Mouse (Mus musculus) embryonic facial prominence, embryonic 15.5 days (tissue): ENCODE data around the gene Anks1. TPM values are rescaled to one million over a fixed set of nuclear protein-coding genes. Genes with fewer than 3 reads are reported as not detected.

Experiments
- ATAC-seq: fragments of 200-750 bp; cut with Nextera tagmentation; 2 replicates; pipeline ENCODE4 v1.8.0; 2017; ENCODE audit warnings: low read depth, moderate TSS enrichment; ENCODE audit not compliant: insufficient number of reproducible peaks, low FRiP score, low TSS enrichment
- H3K27ac ChIP-seq: fragments of 300-500 bp; sonication (generic); replicated peaks from 2 replicates; pipeline ENCODE4 v1.5.1; 2015; ENCODE audit warnings: mild to moderate bottlenecking, inconsistent platforms
- H3K27me3 ChIP-seq: fragments of 300-500 bp; sonication (generic); 2 replicates; pipeline ENCODE4 v1.6.1; 2015; ENCODE audit warnings: inconsistent platforms
- H3K36me3 ChIP-seq: fragments of 300-500 bp; sonication (generic); 2 replicates; pipeline ENCODE4 v1.6.1; 2015; ENCODE audit warnings: mild to moderate bottlenecking, inconsistent platforms
- H3K4me1 ChIP-seq: fragments of 300-500 bp; sonication (generic); 2 replicates; pipeline ENCODE4 v1.6.1; 2015; ENCODE audit warnings: inconsistent platforms
- H3K4me2 ChIP-seq: fragments of 300-500 bp; sonication (generic); replicated peaks from 2 replicates; pipeline ENCODE4 v1.6.1; 2015; ENCODE audit warnings: mild to moderate bottlenecking, inconsistent platforms
- H3K4me3 ChIP-seq: fragments of 300-500 bp; sonication (generic); replicated peaks from 2 replicates; pipeline ENCODE4 v1.5.1; 2015; ENCODE audit warnings: mild to moderate bottlenecking, inconsistent platforms
- H3K9ac ChIP-seq: fragments of 300-500 bp; sonication (generic); 2 replicates; pipeline ENCODE4 v1.6.1; 2015; ENCODE audit warnings: inconsistent platforms
- H3K9me3 ChIP-seq: fragments of 300-500 bp; sonication (generic); replicated peaks from 2 replicates; pipeline ENCODE4 v1.6.1; 2016; ENCODE audit warnings: inconsistent platforms
- WGBS: fragments of 180-500 bp; shearing (Covaris S2); methylation state at CpG from one replicate; pipeline ENCODE4 v1.1.7; 2015; 5-methylcytosine and 5-hydroxymethylcytosine counted together
- polyA plus RNA-seq: library from polyadenylated mRNA; unstranded; fragments of >200 nt; fragmentation: Nextera tagmentation; extraction: Ambion mirVana; gene quantifications from 2 replicates; pipeline ENCODE4 v1.2.1, GENCODE M21; 2015

Gene Anks1
- polyA plus RNA-seq, 1 experiment from 2014 or later: 15.3 TPM

DNA sequence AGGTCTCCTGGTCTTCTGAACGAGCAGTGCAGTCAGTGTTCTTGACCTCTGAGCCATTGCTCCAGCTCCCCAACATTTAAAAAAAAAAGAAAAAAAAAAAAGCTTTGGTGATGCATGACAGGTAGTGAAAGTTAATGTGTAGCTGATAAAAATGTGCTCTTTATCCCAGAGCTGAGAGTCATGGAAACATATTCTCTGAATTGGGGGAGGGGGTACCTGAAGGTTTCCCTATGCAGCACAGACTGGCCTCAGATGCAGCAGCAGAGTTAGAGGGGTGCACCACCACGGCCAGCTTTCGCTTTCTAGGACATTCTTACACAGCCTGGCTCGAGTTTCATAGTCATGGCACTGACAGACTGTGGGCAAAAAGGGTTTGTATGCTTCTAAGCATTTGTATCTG lies 105.3 kb downstream of the Anks1 start:
- no peak for ATAC-seq

DNA sequence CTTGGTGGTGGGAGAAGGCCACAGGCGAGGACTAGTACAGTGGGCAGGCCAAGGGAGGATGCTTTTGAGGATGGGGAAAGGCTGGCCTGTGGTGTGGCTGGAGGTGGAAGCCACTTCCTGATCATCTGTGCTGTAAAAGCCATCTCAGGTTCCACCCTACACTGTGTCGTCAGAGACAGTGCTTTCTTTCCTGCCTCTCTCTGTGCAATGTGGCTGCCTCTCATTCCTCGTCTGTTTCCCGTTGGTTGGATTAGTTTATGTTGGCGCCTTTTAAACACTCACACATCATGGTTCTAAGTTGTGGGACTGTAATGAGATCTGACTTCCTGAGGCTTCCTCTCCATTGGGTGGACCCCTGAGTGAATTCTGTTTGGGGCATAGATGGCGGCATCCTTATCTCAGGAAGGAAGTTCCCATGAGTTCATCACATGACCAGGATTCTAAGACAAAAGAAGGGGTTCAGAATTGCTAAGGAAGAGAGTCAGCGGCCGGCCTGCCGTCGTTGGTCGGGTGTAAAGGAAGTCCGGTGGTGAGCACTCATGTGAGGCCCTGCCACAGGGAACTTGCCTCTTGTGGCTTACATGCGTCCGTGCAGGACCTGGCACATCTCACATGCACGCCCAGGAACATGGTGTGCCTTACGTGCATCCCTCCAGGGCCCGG lies 106.1 kb downstream of the Anks1 start:
- H3K27ac ChIP-seq: peak overlapping the region; percentile 75
- no peak overlapping the region for H3K4me3 ChIP-seq
- no peaks in the 10 kb centered on the region for H3K36me3 ChIP-seq
- 67% methylated on average over 17 of the region's 17 CpGs for WGBS
- ATAC-seq: no peak
- H3K9ac ChIP-seq: no peak overlapping the region
- no peaks in the 10 kb centered on the region for H3K27me3 ChIP-seq
- H3K4me1 ChIP-seq: peaks cover 58% of the 10 kb centered on the region
- H3K4me2 ChIP-seq: no peak overlapping the region
- H3K9me3 ChIP-seq: no peaks in the 10 kb centered on the region

More for the DNA sequence above, 105.3 kb downstream of the Anks1 start:
- Histone ChIP-seq H3K4me1 (peaks cover 58% of the 10 kb centered on the region), H3K36me3 (no peaks in the 10 kb centered on the region), H3K4me3 (no peak overlapping the region), H3K9me3 (no peaks in the 10 kb centered on the region), H3K9ac (no peak overlapping the region), H3K4me2 (no peak overlapping the region), H3K27ac (peak overlapping the region; percentile 75), H3K27me3 (no peaks in the 10 kb centered on the region)
- WGBS: 52% methylated on average over 4 of the region's 4 CpGs

DNA sequence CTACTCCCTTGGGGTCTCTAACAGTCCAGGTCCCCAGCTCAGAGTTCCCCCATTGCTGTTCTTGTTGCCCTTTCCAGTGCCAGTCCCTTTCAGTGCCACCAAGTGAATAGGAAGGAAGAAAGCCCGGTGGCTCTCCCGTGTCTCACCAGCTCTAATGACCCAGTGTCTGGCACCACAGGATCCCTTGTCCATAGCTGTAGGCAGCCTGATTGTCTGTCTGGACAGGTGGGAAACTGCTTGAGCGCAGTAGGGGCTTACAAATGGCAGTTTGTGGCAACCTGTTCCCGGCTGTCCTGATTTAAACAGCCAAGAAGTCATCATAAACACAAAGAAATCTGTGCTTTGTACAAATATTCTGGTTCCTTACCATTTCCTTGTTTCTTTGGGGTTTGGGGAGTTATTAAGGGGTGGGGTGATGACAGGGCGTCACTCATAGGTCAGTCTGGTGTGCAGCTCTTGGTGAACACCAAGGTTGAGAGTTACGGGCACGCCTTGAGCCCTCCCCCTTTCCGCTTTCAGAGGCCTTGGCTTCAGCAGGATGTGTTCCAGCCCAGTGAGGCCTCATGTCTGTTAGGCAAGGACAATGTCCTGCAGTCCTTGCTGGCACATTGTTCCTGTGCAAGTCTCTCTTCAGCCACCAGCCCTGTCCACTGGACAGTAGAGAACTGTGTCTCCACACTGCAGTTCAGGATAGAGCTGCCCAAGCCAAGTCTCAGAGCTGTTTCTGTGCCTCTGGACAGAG lies 107.1 kb downstream of the Anks1 start:
- H3K27ac ChIP-seq: peak overlapping the region; percentile 65
- ATAC-seq: no peak

DNA sequence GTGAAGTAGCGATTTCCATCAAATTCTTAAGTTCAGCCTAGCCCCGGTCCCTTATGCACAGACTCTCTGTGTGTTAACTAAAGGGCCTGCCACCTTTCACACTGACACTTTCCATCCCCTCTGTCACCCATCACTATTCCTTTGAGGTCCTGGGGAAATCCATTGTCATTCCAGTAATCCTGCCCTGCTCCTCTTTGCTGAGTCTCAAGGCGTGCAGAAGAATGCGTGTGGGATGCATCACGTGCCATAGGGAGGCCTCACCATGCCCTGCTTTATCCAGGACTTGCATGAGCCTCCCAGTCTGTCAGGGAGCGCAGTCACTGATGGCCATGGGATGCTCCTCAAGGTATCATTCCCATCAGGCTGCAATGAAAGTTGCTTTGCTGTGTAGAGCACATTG lies 109.2 kb downstream of the Anks1 start:
- Histone ChIP-seq H3K9me3 (no peaks in the 10 kb centered on the region), H3K9ac (no peak overlapping the region), H3K4me1 (peaks cover 61% of the 10 kb centered on the region), H3K27me3 (no peaks in the 10 kb centered on the region), H3K27ac (no peak overlapping the region), H3K36me3 (no peaks in the 10 kb centered on the region), H3K4me3 (no peak overlapping the region), H3K4me2 (no peak overlapping the region)
- WGBS: 69% methylated on average over 6 of the region's 6 CpGs
- no peak for ATAC-seq

More for the DNA sequence above, 107.1 kb downstream of the Anks1 start:
- H3K36me3 ChIP-seq: no peaks in the 10 kb centered on the region
- H3K4me1 ChIP-seq: peaks cover 57% of the 10 kb centered on the region
- no peaks in the 10 kb centered on the region for H3K9me3 ChIP-seq
- H3K4me2 ChIP-seq: no peak overlapping the region
- H3K9ac ChIP-seq: no peak overlapping the region
- no peaks in the 10 kb centered on the region for H3K27me3 ChIP-seq
- 76% methylated on average over 8 of the region's 8 CpGs for WGBS
- H3K4me3 ChIP-seq: no peak overlapping the region

DNA sequence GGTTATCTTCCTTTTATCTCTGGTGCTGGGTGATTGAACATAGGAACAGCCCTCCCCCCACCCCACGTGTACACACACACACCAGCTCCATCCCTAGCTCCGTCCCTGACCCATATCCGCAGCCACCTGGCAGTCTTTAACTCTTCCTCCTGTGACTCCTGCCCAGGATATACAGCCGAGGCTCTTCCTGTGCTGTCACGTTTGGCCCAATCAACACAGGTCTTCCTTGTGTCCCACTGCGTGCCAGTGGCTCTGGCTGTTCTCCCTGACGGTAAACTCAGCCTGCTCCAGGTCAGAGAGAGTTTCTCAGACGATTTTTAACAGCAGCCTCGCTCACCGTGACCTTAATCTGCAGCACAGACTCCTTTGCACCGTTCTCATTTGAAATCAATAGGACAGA lies 109.7 kb downstream of the Anks1 start:
- H3K4me3 ChIP-seq: no peak overlapping the region
- no peak overlapping the region for H3K4me2 ChIP-seq
- no peak for ATAC-seq
- 60% methylated on average over 11 of the region's 11 CpGs for WGBS
- no peaks in the 10 kb centered on the region for H3K9me3 ChIP-seq
- no peak overlapping the region for H3K27ac ChIP-seq
- H3K27me3 ChIP-seq: no peaks in the 10 kb centered on the region
- peaks cover 61% of the 10 kb centered on the region for H3K4me1 ChIP-seq
- H3K36me3 ChIP-seq: no peaks in the 10 kb centered on the region
- no peak overlapping the region for H3K9ac ChIP-seq

DNA sequence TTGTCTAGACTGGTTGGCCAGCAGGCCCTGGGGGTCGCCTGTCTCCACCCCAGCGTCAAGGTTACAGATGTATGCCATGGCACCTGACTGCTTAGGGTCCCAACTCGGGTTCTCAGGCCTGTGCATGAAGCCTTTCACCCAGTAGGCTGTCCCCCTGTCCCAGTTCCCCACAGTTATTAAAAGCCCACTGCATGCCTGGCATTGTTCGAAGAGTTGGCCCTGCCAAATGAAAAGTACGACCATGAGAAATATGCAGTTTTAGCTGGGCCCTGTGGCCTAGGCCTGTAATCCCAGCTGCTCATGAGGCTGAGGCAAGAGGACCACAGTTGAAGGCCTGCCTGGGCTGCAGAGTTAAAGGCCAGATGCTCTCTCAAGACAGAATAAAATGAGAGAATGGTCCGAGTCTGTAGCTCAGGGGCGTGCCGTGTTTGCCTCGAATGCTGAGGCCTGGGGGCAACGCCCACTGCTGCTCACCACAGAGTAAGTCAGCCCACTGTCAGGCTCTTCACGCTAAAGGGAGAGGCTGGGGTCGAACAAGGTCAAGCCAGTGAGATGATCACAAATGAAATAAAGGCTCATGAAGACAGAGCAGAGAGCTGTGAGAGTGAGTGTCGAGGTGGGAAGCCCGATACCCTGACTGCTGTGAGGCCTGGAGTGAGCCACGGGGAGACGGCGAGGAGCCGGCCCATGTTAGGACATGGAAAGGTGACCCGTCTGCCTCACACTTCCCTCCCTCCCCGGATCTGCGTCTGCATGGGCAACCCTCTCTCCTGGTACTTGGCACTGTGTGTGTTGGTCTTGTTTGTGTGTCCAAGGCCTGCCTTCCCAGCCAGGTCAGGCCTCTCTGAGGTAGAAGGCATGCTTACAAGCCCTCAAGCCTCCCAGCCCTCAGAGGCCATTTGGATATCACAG lies 110.9 kb downstream of the Anks1 start:
- Histone ChIP-seq H3K27ac (peak overlapping the region; percentile 45; the same call in 1 of the 2 replicates), H3K9ac (no peak overlapping the region), H3K4me2 (no peak overlapping the region), H3K9me3 (no peaks in the 10 kb centered on the region), H3K27me3 (no peaks in the 10 kb centered on the region), H3K4me1 (peaks cover 61% of the 10 kb centered on the region), H3K4me3 (no peak overlapping the region), H3K36me3 (no peaks in the 10 kb centered on the region)
- WGBS: 64% methylated on average over 21 of the region's 21 CpGs
- ATAC-seq: no peak

DNA sequence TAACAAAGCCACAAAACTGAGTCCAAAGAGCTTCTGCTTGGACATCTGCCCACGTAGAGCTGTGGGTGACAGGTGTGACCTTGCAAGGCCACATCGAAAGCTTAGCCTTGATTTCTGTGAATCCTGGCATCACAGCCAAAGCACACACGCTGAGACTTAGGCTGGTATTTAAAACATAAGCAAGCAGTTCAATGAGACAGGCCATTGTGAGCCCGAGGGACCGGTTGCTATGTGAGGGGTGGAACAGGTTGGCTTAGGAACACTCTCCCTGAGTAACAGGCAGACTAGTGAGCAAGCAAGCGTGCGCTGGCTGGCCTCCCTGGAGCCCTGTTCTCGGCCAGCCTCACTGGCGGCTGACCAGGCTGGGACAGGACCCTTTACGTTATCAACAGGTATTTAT lies 112.8 kb downstream of the Anks1 start:
- Histone ChIP-seq H3K9me3 (no peaks in the 10 kb centered on the region), H3K9ac (no peak overlapping the region), H3K4me2 (no peak overlapping the region), H3K4me1 (peaks cover 67% of the 10 kb centered on the region), H3K4me3 (no peak overlapping the region), H3K36me3 (no peaks in the 10 kb centered on the region), H3K27me3 (no peaks in the 10 kb centered on the region), H3K27ac (no peak overlapping the region)
- no peak for ATAC-seq
- 56% methylated on average over 10 of the region's 10 CpGs for WGBS

DNA sequence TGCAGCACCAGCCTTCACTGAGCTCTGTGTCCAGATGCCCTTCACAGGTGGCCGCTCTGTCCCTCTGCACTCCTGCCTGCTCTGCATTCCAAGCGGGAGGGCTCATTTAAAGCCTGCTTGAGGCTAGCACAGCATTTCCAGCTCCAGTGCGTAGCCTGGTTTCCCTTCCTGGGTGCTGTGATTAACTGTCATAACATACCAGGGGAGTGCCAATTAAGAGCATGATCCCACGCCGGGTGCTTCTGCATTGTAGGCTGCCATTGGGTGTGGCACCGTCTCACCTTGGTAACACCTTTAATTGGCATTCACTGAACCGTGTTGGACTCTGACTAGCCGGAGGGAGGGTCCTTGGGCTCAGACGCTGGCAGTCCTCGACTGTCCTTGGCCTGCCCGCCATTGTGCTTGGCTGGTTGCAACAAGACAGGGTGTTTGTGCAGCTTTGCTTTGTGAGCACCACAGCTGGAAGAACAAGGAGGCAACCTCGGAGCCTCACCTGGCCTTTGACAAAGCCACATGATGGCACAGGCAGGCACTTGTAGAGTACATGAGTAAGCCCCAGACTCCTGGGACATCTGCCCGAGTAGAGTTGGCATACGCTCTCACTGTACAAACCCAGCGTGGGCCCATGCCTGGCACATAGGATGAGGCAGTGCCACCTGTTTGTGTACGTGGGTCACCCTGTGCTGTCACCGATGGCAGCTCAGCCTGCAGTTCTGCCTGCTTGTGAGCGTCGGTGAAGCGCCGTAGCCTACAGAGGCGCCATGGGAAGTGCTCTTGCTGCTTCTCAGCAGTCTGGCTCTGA lies 113.9 kb downstream of the Anks1 start:
- Histone ChIP-seq H3K9me3 (no peaks in the 10 kb centered on the region), H3K27me3 (no peaks in the 10 kb centered on the region), H3K36me3 (no peaks in the 10 kb centered on the region), H3K27ac (no peak overlapping the region; the same call in 1 of the 2 replicates), H3K4me3 (no peak overlapping the region), H3K4me2 (no peak overlapping the region), H3K4me1 (peaks cover 67% of the 10 kb centered on the region), H3K9ac (no peak overlapping the region)
- no peak for ATAC-seq
- WGBS: 78% methylated on average over 22 of the region's 22 CpGs

DNA sequence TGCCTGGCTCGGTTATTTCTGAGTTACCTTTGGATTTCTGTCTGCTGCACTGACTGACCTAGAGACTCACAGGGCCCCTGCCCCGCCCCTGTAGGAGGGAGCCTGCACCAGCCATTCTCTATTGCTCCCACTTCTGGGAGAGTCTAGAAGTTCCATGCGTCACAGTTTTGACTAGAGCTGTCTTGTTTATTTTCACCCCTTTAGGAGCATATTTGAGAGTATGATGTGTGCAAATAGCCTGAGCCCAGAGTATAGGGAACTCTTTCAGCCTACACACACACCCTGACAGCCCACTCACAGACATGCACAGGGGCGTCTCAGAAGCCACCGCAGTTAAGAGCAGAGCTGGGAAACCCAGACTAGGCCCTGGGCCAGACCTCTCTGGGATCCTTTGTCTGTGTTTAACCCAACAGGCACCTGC lies 116.4 kb downstream of the Anks1 start:
- Histone ChIP-seq H3K4me3 (no peak overlapping the region), H3K9me3 (no peaks in the 10 kb centered on the region), H3K4me1 (peaks cover 68% of the 10 kb centered on the region), H3K27ac (peak overlapping the region; percentile 77), H3K27me3 (no peaks in the 10 kb centered on the region), H3K4me2 (no peak overlapping the region), H3K36me3 (no peaks in the 10 kb centered on the region), H3K9ac (no peak overlapping the region)
- 52% methylated on average over 5 of the region's 5 CpGs for WGBS
- no peak for ATAC-seq

DNA sequence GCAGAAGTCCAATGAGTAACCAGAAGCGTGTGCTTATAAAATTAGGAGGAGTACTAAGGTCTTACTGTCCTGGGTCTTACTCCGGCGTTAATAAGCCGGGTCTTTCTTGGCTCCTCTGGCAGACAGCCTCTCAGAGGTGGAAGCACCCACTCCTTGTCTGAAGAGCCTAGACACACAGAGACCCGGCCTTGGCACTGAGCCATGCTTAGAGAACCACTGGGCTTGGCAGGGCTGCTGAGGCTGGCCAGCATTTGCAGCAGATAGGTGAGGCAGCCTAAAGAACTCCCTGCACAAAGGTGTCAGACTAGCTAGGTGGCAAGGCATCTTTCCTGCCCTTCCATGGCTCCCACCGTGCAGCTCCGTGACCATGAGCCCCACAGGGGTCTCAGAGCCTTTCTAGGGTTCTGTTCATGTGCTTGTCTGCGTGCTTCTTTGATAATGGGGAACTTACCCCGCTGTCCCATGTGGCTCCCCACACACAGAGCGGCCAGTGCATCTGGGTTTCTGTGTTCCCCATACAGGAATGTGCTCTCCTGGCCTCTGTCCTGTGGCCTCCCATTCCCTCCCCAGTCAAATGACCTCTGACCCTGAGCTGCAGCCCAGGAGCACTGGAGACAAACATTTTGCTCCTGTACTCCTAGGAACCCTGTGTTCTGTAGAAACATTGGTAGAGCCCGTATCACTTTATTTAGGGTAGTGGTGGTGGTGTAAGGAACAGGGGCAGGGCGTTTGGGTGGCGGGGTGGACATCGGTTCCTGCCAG lies 117.2 kb downstream of the Anks1 start:
- H3K9me3 ChIP-seq: no peaks in the 10 kb centered on the region
- no peak overlapping the region for H3K9ac ChIP-seq
- no peak overlapping the region for H3K4me3 ChIP-seq
- H3K36me3 ChIP-seq: no peaks in the 10 kb centered on the region
- 62% methylated on average over 14 of the region's 14 CpGs for WGBS
- H3K4me1 ChIP-seq: peaks cover 75% of the 10 kb centered on the region
- ATAC-seq: no peak
- peak overlapping the region; percentile 77 for H3K27ac ChIP-seq
- no peaks in the 10 kb centered on the region for H3K27me3 ChIP-seq
- no peak overlapping the region for H3K4me2 ChIP-seq
